Comparison of ENCODE assay signal across 23 mouse cellular contexts in genomic region chr8:107940181-107940580, GRCm38 (mm10). TPM values are rescaled to one million over a fixed set of nuclear protein-coding genes. Genes with fewer than 3 reads are reported as not detected.
A peak's percentile ranks its signal among the peaks of the same experiment; 100 is the strongest.
DNase-seq lines count a peak whose midpoint lies in the region; ATAC-seq and TF ChIP-seq lines count a peak whose summit lies in the region.
"Had no signal": no experiment of that assay in that cellular context is flagged by ENCODE, and none has a peak within 500 bp of the region (broad histone marks: within the 10 kb centered on the region; RNA-seq: fewer than 3 reads in every experiment).

No protein-coding gene starts in this region.

- H3K27me3 ChIP-seq in forebrain, embryonic 15.5 days = peaks cover 7% of the 10 kb centered on the region; the same call in 1 of the 2 replicates
- peaks cover 4% of the 10 kb centered on the region; the same call in 1 of the 2 replicates for H3K27me3 ChIP-seq in forebrain, postnatal 0 days (ENCODE audit: insufficient read depth, low read length)
- H3K27me3 ChIP-seq in neural tube, embryonic 11.5 days (ENCODE audit: control insufficient read depth, insufficient read depth, low read length) = 0 out of 2 replicates have a peak, but pooled peaks cover 4% of the 10 kb centered on the region
- no peaks in the 10 kb centered on the region for H3K27me3 ChIP-seq in midbrain, postnatal 0 days (ENCODE audit: insufficient read depth, low read length)
- H3K27me3 ChIP-seq: stomach, embryonic 15.5 days had no signal

- no peak for DNase-seq in forebrain, postnatal 0 days
- no peak for DNase-seq in neural tube, embryonic 11.5 days (ENCODE audit: low spot score)
- DNase-seq in neural tube, embryonic 10.5 days (ENCODE audit: extremely low spot score, low spot score) = no peak
- no peak for DNase-seq in midbrain, postnatal 0 days (ENCODE audit: low spot score)
- no peak for DNase-seq in cerebellum, adult 8-10 months
- DNase-seq in left cerebral cortex, postnatal 10 days (ENCODE audit: extremely low spot score in 1 of 2, low spot score in 2 of 2) = no peak
- DNase-seq: adrenal gland, adult 8-10 months; cerebellum, adult 9-11 months; gastrocnemius, postnatal 25 days; heart, postnatal 36 days; kidney, adult 8-10 months; kidney, postnatal 25 days; lung, adult 18-20 months; lung, postnatal 10 days; thymus, postnatal 25 days had no signal

- H3K4me2 ChIP-seq in forebrain, embryonic 15.5 days (replicated peaks) = no peak overlapping the region
- no peak overlapping the region for H3K4me2 ChIP-seq in forebrain, postnatal 0 days (ENCODE audit: low read depth)
- H3K4me2 ChIP-seq in neural tube, embryonic 11.5 days (ENCODE audit: low read depth) = no peak overlapping the region
- H3K4me2 ChIP-seq in midbrain, postnatal 0 days (ENCODE audit: low read depth, low read length, poor library complexity, severe bottlenecking) = no peak overlapping the region
- H3K4me2 ChIP-seq: heart, embryonic 15.5 days; limb, embryonic 12.5 days; liver, embryonic 12.5 days; stomach, embryonic 15.5 days had no signal

- no peaks in the 10 kb centered on the region for H3K9me3 ChIP-seq in forebrain, embryonic 15.5 days
- no peaks in the 10 kb centered on the region for H3K9me3 ChIP-seq in forebrain, postnatal 0 days (ENCODE audit: low read length)
- H3K9me3 ChIP-seq in neural tube, embryonic 11.5 days (ENCODE audit: control insufficient read depth, low read length) = no peaks in the 10 kb centered on the region
- H3K9me3 ChIP-seq in midbrain, postnatal 0 days (ENCODE audit: low read length) = no peaks in the 10 kb centered on the region
- H3K9me3 ChIP-seq: forebrain, embryonic 10.5 days; heart, embryonic 15.5 days; limb, embryonic 12.5 days; liver, embryonic 12.5 days; stomach, embryonic 15.5 days had no signal

- no peak for TF ChIP-seq CTCF in forebrain, postnatal 0 days (IDR thresholded peaks at IDR 0.05; ENCODE audit: low read depth)
- no peak for TF ChIP-seq CTCF in midbrain, postnatal 0 days (IDR thresholded peaks at IDR 0.05)

- ATAC-seq in forebrain, embryonic 15.5 days (replicated peaks) = no peak
- no peak for ATAC-seq in forebrain, postnatal 0 days
- ATAC-seq in neural tube, embryonic 11.5 days (ENCODE audit: insufficient read depth, low FRiP score, low TSS enrichment) = no peak
- ATAC-seq in midbrain, postnatal 0 days (ENCODE audit: low FRiP score) = no peak
- ATAC-seq: activated CD4-positive, CD25-positive, alpha-beta regulatory T cell, adult 4 months; liver, embryonic 12.5 days had no signal

- intact Hi-C loops in left cerebral cortex, postnatal 10 days (cut with DNase I) = loop anchor here (10.0 kb wide), 1 partner anchor 335 kb away; no protein-coding TSS in a partner anchor

- H3K9ac ChIP-seq in forebrain, embryonic 15.5 days (replicated peaks) = no peak overlapping the region
- H3K9ac ChIP-seq in forebrain, postnatal 0 days = no peak overlapping the region
- no peak overlapping the region for H3K9ac ChIP-seq in neural tube, embryonic 11.5 days (ENCODE audit: low read length)
- no peak overlapping the region; the same call in 1 of the 2 replicates for H3K9ac ChIP-seq in midbrain, postnatal 0 days (replicated peaks; ENCODE audit: low read length, poor library complexity, severe bottlenecking)
- H3K9ac ChIP-seq: heart, embryonic 15.5 days; limb, embryonic 12.5 days; liver, embryonic 12.5 days; stomach, embryonic 15.5 days had no signal

- H3K27ac ChIP-seq in forebrain, embryonic 15.5 days (replicated peaks) = peak overlapping the region; percentile 19; the same call in 1 of the 2 replicates
- H3K27ac ChIP-seq in forebrain, postnatal 0 days (ENCODE audit: low read depth, low read length) = no peak overlapping the region
- peak overlapping the region; percentile 75; the same call in 1 of the 2 replicates for H3K27ac ChIP-seq in neural tube, embryonic 11.5 days (ENCODE audit: low read depth, low read length)
- H3K27ac ChIP-seq in midbrain, postnatal 0 days (ENCODE audit: low read depth, low read length) = peak overlapping the region; percentile 67
- H3K27ac ChIP-seq: forebrain, embryonic 10.5 days; heart, embryonic 15.5 days; layer of hippocampus, adult 2 months; limb, embryonic 12.5 days; liver, embryonic 12.5 days; stomach, embryonic 15.5 days had no signal

- H3K36me3 ChIP-seq in forebrain, embryonic 15.5 days = no peaks in the 10 kb centered on the region
- H3K36me3 ChIP-seq in forebrain, postnatal 0 days (ENCODE audit: insufficient read depth) = no peaks in the 10 kb centered on the region
- H3K36me3 ChIP-seq in neural tube, embryonic 11.5 days (ENCODE audit: control insufficient read depth, insufficient read depth, low read length) = no peaks in the 10 kb centered on the region
- H3K36me3 ChIP-seq in midbrain, postnatal 0 days (ENCODE audit: insufficient read depth, low read length) = no peaks in the 10 kb centered on the region
- H3K36me3 ChIP-seq: forebrain, embryonic 10.5 days; heart, embryonic 15.5 days; limb, embryonic 12.5 days; liver, embryonic 12.5 days; stomach, embryonic 15.5 days had no signal

- no peak overlapping the region for H3K4me3 ChIP-seq in forebrain, embryonic 15.5 days
- no peak overlapping the region for H3K4me3 ChIP-seq in forebrain, postnatal 0 days (ENCODE audit: low read depth, low read length)
- H3K4me3 ChIP-seq in neural tube, embryonic 11.5 days (ENCODE audit: low read depth, low read length) = no peak overlapping the region
- H3K4me3 ChIP-seq in midbrain, postnatal 0 days (ENCODE audit: low read depth, low read length) = no peak overlapping the region
- H3K4me3 ChIP-seq: forebrain, embryonic 10.5 days; heart, embryonic 15.5 days; layer of hippocampus, adult 2 months; limb, embryonic 12.5 days; liver, embryonic 12.5 days; stomach, embryonic 15.5 days had no signal

- 74% methylated on average over 8 of the region's 8 CpGs for WGBS in forebrain, embryonic 15.5 days
- 69% methylated on average over 8 of the region's 8 CpGs for WGBS in forebrain, postnatal 0 days
- 57% methylated on average over 8 of the region's 8 CpGs for WGBS in neural tube, embryonic 11.5 days
- 36% methylated on average over 8 of the region's 8 CpGs for WGBS in midbrain, postnatal 0 days

- peaks cover 35% of the 10 kb centered on the region for H3K4me1 ChIP-seq in forebrain, embryonic 15.5 days
- peaks cover 11% of the 10 kb centered on the region; the same call in 1 of the 2 replicates for H3K4me1 ChIP-seq in forebrain, postnatal 0 days (ENCODE audit: insufficient read depth)
- peaks cover 24% of the 10 kb centered on the region for H3K4me1 ChIP-seq in neural tube, embryonic 11.5 days (ENCODE audit: control insufficient read depth, insufficient read depth, low read length)
- H3K4me1 ChIP-seq in midbrain, postnatal 0 days (ENCODE audit: insufficient read depth, low read length) = peaks cover 5% of the 10 kb centered on the region; the same call in 1 of the 2 replicates
- H3K4me1 ChIP-seq: liver, embryonic 12.5 days had no signal

RNA-seq across cellular contexts. Expression of gene Zfhx3, which starts 2.3 kb away (rescaled TPM):
- 14.8 and 14.9 TPM in 2 replicates for polyA plus RNA-seq in forebrain, embryonic 15.5 days (2015; fragmentation: Nextera tagmentation; extraction: Ambion mirVana)
- total RNA-seq in forebrain, postnatal 0 days (2014; rRNA removed) = 7.2 and 13.8 TPM in 2 replicates
- polyA plus RNA-seq in forebrain, postnatal 0 days (2015; fragmentation: Nextera tagmentation; extraction: Ambion mirVana) = 3.0 and 9.6 TPM in 2 replicates
- polyA plus RNA-seq in neural tube, embryonic 11.5 days (2014; fragmentation: Nextera tagmentation; extraction: Ambion mirVana) = 36.2 and 36.7 TPM in 2 replicates
- 44.5 and 52.0 TPM in 2 replicates for total RNA-seq in midbrain, postnatal 0 days (2014; rRNA removed)
- polyA plus RNA-seq in midbrain, postnatal 0 days (2015; fragmentation: Nextera tagmentation; extraction: Ambion mirVana) = 25.0 and 33.1 TPM in 2 replicates
- 1 to 10 TPM; 3.9 to 4.4 TPM for total RNA-seq in left cerebral cortex, postnatal 10 days (2021)
